Mouse (Mus musculus) neural tube, embryonic 14.5 days (tissue): ENCODE measurements around the gene Strn4. TPM values are rescaled to one million over a fixed set of nuclear protein-coding genes. Genes with fewer than 3 reads are reported as not detected.

Source experiments
- ATAC-seq: fragments of 200-750 bp; cut with Nextera tagmentation; 2 replicates; pipeline ENCODE4 v1.8.0; 2017; ENCODE audit warnings: low read depth, mild to moderate bottlenecking, moderate TSS enrichment, moderate library complexity
- H3K27ac ChIP-seq: fragments of 300-500 bp; sonication (generic); 2 replicates; pipeline ENCODE4 v1.5.1; 2014; ENCODE audit warnings: low read depth, mild to moderate bottlenecking, control low read depth, low read length, moderate library complexity, mixed read lengths
- H3K27me3 ChIP-seq: fragments of 300-500 bp; sonication (generic); 2 replicates; pipeline ENCODE4 v1.6.1; 2014; ENCODE audit warnings: low read length; ENCODE audit not compliant: control insufficient read depth, insufficient read depth
- H3K36me3 ChIP-seq: fragments of 300-500 bp; sonication (generic); 2 replicates; pipeline ENCODE4 v1.6.1; 2014; ENCODE audit warnings: low read length, mixed read lengths; ENCODE audit not compliant: control insufficient read depth, insufficient read depth
- H3K4me1 ChIP-seq: fragments of 300-500 bp; sonication (generic); 2 replicates; pipeline ENCODE4 v1.6.1; 2014; ENCODE audit warnings: low read length; ENCODE audit not compliant: control insufficient read depth, insufficient read depth
- H3K4me2 ChIP-seq: fragments of 300-500 bp; sonication (generic); 2 replicates; pipeline ENCODE4 v1.6.1; 2014; ENCODE audit warnings: mild to moderate bottlenecking, low read depth, low read length, control low read depth
- H3K4me3 ChIP-seq: fragments of 300-500 bp; sonication (generic); 2 replicates; pipeline ENCODE4 v1.5.1; 2014; ENCODE audit warnings: low read depth, low read length, control low read depth, mixed read lengths
- H3K9ac ChIP-seq: fragments of 300-500 bp; sonication (generic); replicated peaks from 2 replicates; pipeline ENCODE4 v1.6.1; 2014; ENCODE audit warnings: low read depth, mild to moderate bottlenecking, control low read depth, low read length, mixed read lengths
- H3K9me3 ChIP-seq: fragments of 300-500 bp; sonication (generic); 2 replicates; pipeline ENCODE4 v1.6.1; 2016; ENCODE audit warnings: low read length; ENCODE audit not compliant: control insufficient read depth
- WGBS: fragments of 180-500 bp; shearing (Covaris S2); extraction: QIAGEN DNeasy Blood & Tissue Kit; methylation state at CpG from one replicate; pipeline ENCODE4 v1.1.7; 2014; 5-methylcytosine and 5-hydroxymethylcytosine counted together
- polyA plus RNA-seq: library from polyadenylated mRNA; unstranded; fragments of >200 nt; fragmentation: Nextera tagmentation; extraction: Ambion mirVana; gene quantifications from 2 replicates; pipeline ENCODE4 v1.2.1, GENCODE M21; 2014

Strn4 gene
- polyA plus RNA-seq, 1 experiment from 2014 or later = 191 TPM

- Histone ChIP-seq H3K9ac (no peak overlapping the region), H3K27me3 (no peaks in the 10 kb centered on the region), H3K4me3 (no peak overlapping the region), H3K4me1 (no peaks in the 10 kb centered on the region), H3K27ac (no peak overlapping the region), H3K36me3 (peaks cover 21% of the 10 kb centered on the region), H3K9me3 (no peaks in the 10 kb centered on the region), H3K4me2 (no peak overlapping the region)
- WGBS = 18% methylated on average over 17 of the region's 17 CpGs
- ATAC-seq = no peak
These were observed 42.6 kb downstream of the Strn4 start for GRCm38 (mm10) chr7:16858336-16858735.

- Histone ChIP-seq H3K4me3 (no peak overlapping the region), H3K4me2 (no peak overlapping the region), H3K4me1 (no peaks in the 10 kb centered on the region), H3K36me3 (peaks cover 16% of the 10 kb centered on the region), H3K9ac (no peak overlapping the region), H3K27me3 (no peaks in the 10 kb centered on the region), H3K9me3 (no peaks in the 10 kb centered on the region), H3K27ac (no peak overlapping the region)
- WGBS = 33% methylated on average over 5 of the region's 5 CpGs
- no peak for ATAC-seq
These were observed 44.4 kb downstream of the Strn4 start for GRCm38 (mm10) chr7:16859902-16860651.

DNA sequence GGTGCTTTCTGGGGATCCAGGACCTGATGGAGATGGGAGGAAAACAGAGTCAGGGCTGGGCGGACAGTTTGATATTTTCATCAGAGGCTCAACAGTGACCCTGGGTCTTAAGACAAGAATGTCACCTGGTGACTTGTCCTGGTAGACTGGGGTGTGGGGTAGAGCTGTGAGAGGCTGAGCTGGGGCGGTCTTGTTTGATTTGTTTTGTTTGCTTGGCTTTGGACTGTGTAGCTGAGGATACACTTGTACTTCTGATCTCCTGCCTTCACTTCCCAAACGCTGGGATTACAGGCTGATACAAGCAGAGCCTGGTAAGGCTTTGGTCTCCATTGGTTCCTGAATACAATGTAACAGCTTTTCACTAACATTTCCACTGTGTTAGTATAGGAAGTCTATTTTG is 51.8 kb downstream of the Strn4 start:
- no peak overlapping the region for H3K4me2 ChIP-seq
- ATAC-seq = no peak
- H3K36me3 ChIP-seq = no peaks in the 10 kb centered on the region; the same call in none of the 2 replicates
- no peaks in the 10 kb centered on the region for H3K27me3 ChIP-seq
- H3K4me3 ChIP-seq = no peak overlapping the region
- no peaks in the 10 kb centered on the region for H3K4me1 ChIP-seq
- H3K27ac ChIP-seq = no peak overlapping the region
- 92% methylated on average over 3 of the region's 3 CpGs for WGBS
- H3K9me3 ChIP-seq = no peaks in the 10 kb centered on the region
- no peak overlapping the region for H3K9ac ChIP-seq

GRCm38 (mm10) chr7:16869497-16869896 is 53.8 kb downstream of the Strn4 start:
- H3K9ac ChIP-seq = peak overlapping the region; percentile 50
- ATAC-seq = peak; percentile 99
- H3K4me3 ChIP-seq = peak overlapping the region; percentile 29
- no peaks in the 10 kb centered on the region for H3K4me1 ChIP-seq
- H3K4me2 ChIP-seq = peak overlapping the region; percentile 57
- peak overlapping the region; percentile 85 for H3K27ac ChIP-seq
- no peaks in the 10 kb centered on the region for H3K27me3 ChIP-seq
- H3K36me3 ChIP-seq = no peaks in the 10 kb centered on the region; the same call in none of the 2 replicates
- H3K9me3 ChIP-seq = no peaks in the 10 kb centered on the region
- 13% methylated on average over 16 of the region's 16 CpGs for WGBS

- ATAC-seq = no peak
- WGBS = 86% methylated on average over 10 of the region's 10 CpGs
These were observed 55.9 kb downstream of the Strn4 start for GRCm38 (mm10) chr7:16871600-16871999.

DNA sequence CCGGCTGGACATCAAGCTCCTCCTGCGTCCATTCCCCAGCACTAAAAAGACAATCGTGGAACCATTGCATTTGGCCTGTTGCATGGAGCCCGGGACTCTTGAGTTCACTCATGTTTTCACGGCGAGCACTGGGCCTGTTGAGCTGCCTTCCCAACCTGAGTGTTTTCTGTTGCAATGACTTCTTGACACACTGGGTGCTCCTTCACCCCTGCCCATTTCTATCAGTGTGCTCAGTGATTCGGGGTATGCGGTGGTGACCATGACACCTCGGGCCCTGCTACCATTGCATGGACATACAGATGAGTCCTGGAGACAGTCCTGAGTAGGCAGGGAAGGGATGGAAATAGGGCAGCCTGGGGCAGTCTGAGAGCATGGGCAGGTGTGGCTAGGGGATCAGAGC is 56.8 kb downstream of the Strn4 start:
- no peak overlapping the region for H3K27ac ChIP-seq
- H3K4me2 ChIP-seq = no peak overlapping the region
- H3K36me3 ChIP-seq = no peaks in the 10 kb centered on the region; the same call in none of the 2 replicates
- H3K9ac ChIP-seq = no peak overlapping the region
- 95% methylated on average over 9 of the region's 9 CpGs for WGBS
- H3K9me3 ChIP-seq = no peaks in the 10 kb centered on the region
- H3K4me3 ChIP-seq = no peak overlapping the region
- no peak for ATAC-seq
- no peaks in the 10 kb centered on the region for H3K27me3 ChIP-seq
- peaks cover 14% of the 10 kb centered on the region for H3K4me1 ChIP-seq

More at GRCm38 (mm10) chr7:16871600-16871999, 55.9 kb downstream of the Strn4 start:
- peaks cover 8% of the 10 kb centered on the region for H3K4me1 ChIP-seq
- no peak overlapping the region for H3K4me3 ChIP-seq
- no peak overlapping the region for H3K27ac ChIP-seq
- no peak overlapping the region for H3K4me2 ChIP-seq
- no peaks in the 10 kb centered on the region; the same call in none of the 2 replicates for H3K36me3 ChIP-seq
- no peak overlapping the region for H3K9ac ChIP-seq
- H3K27me3 ChIP-seq = no peaks in the 10 kb centered on the region
- H3K9me3 ChIP-seq = no peaks in the 10 kb centered on the region

DNA sequence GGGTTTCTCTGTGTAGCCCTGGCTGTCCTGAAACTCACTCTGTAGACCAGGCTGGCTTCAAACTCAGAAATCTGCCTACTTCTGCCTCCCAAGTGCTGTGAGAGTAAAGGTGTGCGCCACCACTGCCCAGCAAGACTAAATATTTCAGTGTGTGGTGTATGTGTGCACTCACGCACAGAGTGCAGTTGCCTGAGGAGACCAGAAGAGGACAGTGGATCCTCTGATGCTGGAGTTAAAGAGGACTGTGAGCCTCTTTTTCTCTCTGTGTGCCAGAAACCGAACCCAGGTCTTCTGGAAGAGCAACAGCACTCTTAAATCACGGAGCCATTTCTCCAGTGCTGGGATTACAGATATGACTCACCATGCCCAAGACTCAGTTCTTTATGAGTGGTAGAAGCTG is 57.7 kb downstream of the Strn4 start:
- 91% methylated on average over 4 of the region's 4 CpGs for WGBS
- Histone ChIP-seq H3K36me3 (no peaks in the 10 kb centered on the region; the same call in none of the 2 replicates), H3K27me3 (no peaks in the 10 kb centered on the region), H3K4me3 (no peak overlapping the region), H3K27ac (no peak overlapping the region), H3K4me1 (peaks cover 14% of the 10 kb centered on the region), H3K4me2 (peak overlapping the region; percentile 33; the same call in 1 of the 2 replicates), H3K9me3 (no peaks in the 10 kb centered on the region), H3K9ac (no peak overlapping the region)
- no peak for ATAC-seq

DNA sequence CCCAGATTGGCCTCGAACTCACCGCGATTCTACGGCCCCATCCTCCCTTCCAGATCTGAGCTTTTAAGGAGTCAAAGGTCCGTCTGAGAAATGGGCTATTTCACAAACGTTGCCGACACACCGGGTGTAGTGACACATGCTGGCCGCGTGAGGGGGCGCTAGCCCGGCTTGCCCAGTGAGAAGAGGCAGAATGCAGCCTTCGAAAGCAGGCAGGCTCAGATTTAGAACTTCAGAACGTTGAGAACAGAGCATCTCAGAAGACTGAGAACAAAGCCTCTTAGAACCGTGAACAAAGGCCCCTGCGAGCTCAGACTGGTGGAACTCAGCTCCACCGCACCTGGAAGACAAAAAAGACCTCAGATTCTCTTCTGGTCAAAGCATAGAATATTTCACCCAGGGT is 58.5 kb downstream of the Strn4 start:
- peak overlapping the region; percentile 74 for H3K27ac ChIP-seq
- WGBS = 5% methylated on average over 17 of the region's 17 CpGs
- H3K9ac ChIP-seq = no peak overlapping the region
- ATAC-seq = no peak
- H3K4me3 ChIP-seq = peak overlapping the region; percentile 28
- H3K4me1 ChIP-seq = peaks cover 14% of the 10 kb centered on the region
- peak overlapping the region; percentile 33 for H3K4me2 ChIP-seq
- H3K36me3 ChIP-seq = peaks cover 2% of the 10 kb centered on the region
- H3K27me3 ChIP-seq = no peaks in the 10 kb centered on the region
- no peaks in the 10 kb centered on the region for H3K9me3 ChIP-seq

DNA sequence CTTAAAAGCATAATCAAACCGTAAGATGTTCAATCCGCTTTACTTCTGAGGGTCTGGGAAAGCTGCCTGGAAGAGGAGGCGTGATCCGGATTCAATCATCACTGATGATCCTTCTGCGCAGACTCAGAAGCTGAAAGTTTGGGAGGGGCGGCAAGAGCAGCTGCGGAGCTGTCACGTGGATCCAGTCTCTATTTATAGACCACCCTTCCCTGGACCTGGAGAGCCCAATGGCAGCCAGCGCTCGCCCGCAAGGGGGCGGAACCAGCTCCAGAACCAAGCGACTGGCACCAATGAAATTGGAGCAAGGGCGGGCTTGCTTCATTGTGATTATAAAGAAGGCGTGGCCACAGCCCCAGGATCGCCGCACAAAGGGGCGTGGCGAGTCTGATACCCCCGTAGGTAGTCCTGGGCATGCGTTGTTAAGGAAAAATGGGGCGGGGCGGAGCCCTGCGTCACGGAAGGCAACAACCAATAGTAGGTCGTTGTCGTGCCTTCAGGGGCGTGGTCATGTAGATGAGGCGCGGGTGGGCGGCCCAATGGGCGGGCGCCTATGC is 59.1 kb downstream of the Strn4 start:
- Histone ChIP-seq H3K4me1 (peaks cover 14% of the 10 kb centered on the region), H3K4me2 (peak overlapping the region; percentile 81), H3K9ac (no peak overlapping the region), H3K27me3 (no peaks in the 10 kb centered on the region), H3K9me3 (no peaks in the 10 kb centered on the region), H3K27ac (peak overlapping the region; percentile 74), H3K4me3 (peak overlapping the region; percentile 70), H3K36me3 (peaks cover 2% of the 10 kb centered on the region)
- peak; percentile 95 for ATAC-seq
- under 1% methylated on average over 31 of the region's 33 CpGs for WGBS
